Mouse (Mus musculus): Measurements from ENCODE around the gene Naaladl1. TPM values are rescaled to one million over a fixed set of nuclear protein-coding genes. Genes with fewer than 3 reads are reported as not detected.

Naaladl1 gene
- polyA plus RNA-seq, 1 experiment, result 0.38 TPM

- TF ChIP-seq GATA1 (IDR thresholded peaks at IDR 0.05; ENCODE audit: low read length), result no peak
Observed at GRCm38 (mm10) chr19:6140374-6140677, 34.7 kb downstream of the Naaladl1 start.

DNA sequence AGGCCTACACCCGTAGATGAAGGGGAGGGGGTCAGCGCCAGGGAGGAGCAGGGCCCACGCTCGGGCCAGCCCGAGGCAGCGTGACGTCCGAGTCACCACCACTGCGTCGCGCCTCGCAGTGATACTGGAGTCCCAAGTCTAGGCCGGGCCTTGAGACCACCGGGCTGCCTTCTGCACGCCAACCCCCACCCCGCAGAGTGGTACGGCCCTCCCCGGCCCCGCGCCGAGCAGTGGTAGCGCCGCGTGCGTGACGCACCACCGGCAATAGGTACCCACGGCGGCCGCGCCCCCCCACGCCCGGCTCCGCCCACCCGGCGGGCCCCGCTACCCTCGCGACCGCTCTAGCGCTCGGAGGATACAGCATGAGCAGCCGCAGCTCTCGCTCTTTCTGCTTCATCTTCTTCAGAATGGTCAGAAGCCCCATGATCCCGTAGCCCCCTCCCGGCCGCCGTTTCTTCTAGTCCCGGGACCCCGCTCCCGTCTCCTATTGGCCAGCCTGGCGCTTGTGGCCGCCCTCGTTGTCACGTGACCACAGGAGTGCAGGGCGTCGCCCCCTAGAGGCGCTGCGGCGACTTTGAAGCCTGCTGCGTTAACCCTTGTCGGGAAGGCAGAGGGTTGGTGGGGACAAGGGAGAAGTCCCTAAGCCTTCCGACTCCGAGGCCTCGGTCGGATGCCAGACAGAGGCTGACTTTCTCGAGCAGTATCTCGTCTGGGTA, 35.3 kb downstream of the Naaladl1 start, which contains the start of gene Batf2:
TSS of gene Batf2 (plus strand) at position 306 of the 716 bp plus-strand sequence.
- no peak for TF ChIP-seq GATA1 (IDR thresholded peaks at IDR 0.05; ENCODE audit: low read length)

- TF ChIP-seq GATA1 (IDR thresholded peaks at IDR 0.05; ENCODE audit: low read length), result no peak
Observed at GRCm38 (mm10) chr19:6141394-6141749, 35.8 kb downstream of the Naaladl1 start, which contains the start of gene Arl2. TSS of gene Arl2 (minus strand) at chr19:6141548.

GRCm38 (mm10) chr19:6144842-6145241, 39.3 kb downstream of the Naaladl1 start:
- TF ChIP-seq GATA1 (IDR thresholded peaks at IDR 0.05; ENCODE audit: low read length), result no peak

- no peak for TF ChIP-seq GATA1 (IDR thresholded peaks at IDR 0.05; ENCODE audit: low read length)
Observed at GRCm38 (mm10) chr19:6155174-6155573, 49.6 kb downstream of the Naaladl1 start.

DNA sequence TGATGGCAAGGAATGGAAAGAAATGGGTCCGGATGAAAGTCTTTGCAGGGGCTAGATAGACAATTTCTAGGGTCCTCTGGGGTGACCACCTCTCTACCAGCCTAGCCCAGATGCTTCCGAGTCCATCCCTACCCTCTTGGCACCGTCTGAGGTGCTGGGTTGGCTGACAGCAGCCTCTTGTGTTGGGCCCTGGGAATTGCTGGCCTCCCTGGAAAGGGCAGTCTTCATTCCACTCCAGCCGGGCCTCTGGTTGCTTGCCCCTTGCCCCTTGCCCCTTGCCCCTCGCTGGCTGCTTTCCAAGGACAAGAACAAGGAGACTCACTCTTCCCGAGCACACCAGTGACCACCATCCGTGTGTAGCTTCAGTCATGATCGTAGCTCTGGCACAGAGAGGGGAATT, 50.8 kb downstream of the Naaladl1 start:
- TF ChIP-seq GATA1 (IDR thresholded peaks at IDR 0.05; ENCODE audit: low read length), result no peak

DNA sequence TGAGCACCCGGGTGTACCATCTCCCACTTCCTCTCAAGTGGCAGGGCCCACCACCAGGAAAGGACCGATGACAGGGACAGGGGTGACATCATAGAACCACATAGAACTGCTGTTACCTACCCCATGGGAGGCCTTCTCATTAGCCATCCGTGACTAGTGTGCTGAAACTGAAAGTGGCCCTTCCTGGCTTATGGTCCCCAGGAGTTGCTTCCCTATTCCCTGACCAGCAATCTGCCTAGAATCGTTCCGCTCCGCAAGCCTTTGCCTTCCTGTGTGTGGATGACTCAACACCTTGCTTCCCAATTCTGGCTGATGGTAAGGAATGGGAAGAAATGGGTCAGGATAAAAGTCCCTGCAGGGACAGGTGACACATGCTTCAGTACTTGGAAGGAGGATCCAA, 51.6 kb downstream of the Naaladl1 start:
- TF ChIP-seq GATA1 (IDR thresholded peaks at IDR 0.05; ENCODE audit: low read length), result no peak

- TF ChIP-seq GATA1 (IDR thresholded peaks at IDR 0.05; ENCODE audit: low read length), result no peak
Observed at GRCm38 (mm10) chr19:6163872-6164547, 58.4 kb downstream of the Naaladl1 start.

Other genes with a start within 250 kb of the Naaladl1 start
- 12.9 and 13.6 TPM in 2 replicates for gene Frmd8, start 230.5 kb upstream of the Naaladl1 start, polyA plus RNA-seq (2012)
- gene Slc25a45, start 228.0 kb upstream of the Naaladl1 start, polyA plus RNA-seq (2012), result 0.15 and 0.64 TPM in 2 replicates
- gene Tigd3, start 211.6 kb upstream of the Naaladl1 start, polyA plus RNA-seq (2012), result 0.73 and 1.3 TPM in 2 replicates
- gene Dpf2, start 192.8 kb upstream of the Naaladl1 start, polyA plus RNA-seq (2012), result 34.4 and 70.2 TPM in 2 replicates
- gene Cdc42ep2, start 181.0 kb upstream of the Naaladl1 start, polyA plus RNA-seq (2012), result 0.39 and 0.43 TPM in 2 replicates
- 45.7 and 48.5 TPM in 2 replicates for gene Pola2, start 141.6 kb upstream of the Naaladl1 start, polyA plus RNA-seq (2012)
- not detected in 2 replicates for gene Slc22a20, start 119.6 kb upstream of the Naaladl1 start, polyA plus RNA-seq (2012)
- 83.7 and 139 TPM in 2 replicates for gene Capn1, start 89.9 kb upstream of the Naaladl1 start, polyA plus RNA-seq (2012)
- gene Syvn1, start 59.2 kb upstream of the Naaladl1 start, polyA plus RNA-seq (2012), result 90.1 and 101 TPM in 2 replicates
- 37.7 and 52.6 TPM in 2 replicates for gene Mrpl49, start 48.0 kb upstream of the Naaladl1 start, polyA plus RNA-seq (2012)
- gene Fau, start 47.9 kb upstream of the Naaladl1 start, polyA plus RNA-seq (2012), result 3,884 and 3,991 TPM in 2 replicates
- 98.9 and 102 TPM in 2 replicates for gene Znhit2, start 44.6 kb upstream of the Naaladl1 start, polyA plus RNA-seq (2012)
- gene Tm7sf2, start 37.4 kb upstream of the Naaladl1 start, polyA plus RNA-seq (2012), result 26.5 and 33.6 TPM in 2 replicates
- gene Vps51, start 28.6 kb upstream of the Naaladl1 start, polyA plus RNA-seq (2012), result 39.5 and 65.2 TPM in 2 replicates
- gene Tmem262, start 25.7 kb upstream of the Naaladl1 start, polyA plus RNA-seq (2012), result not detected in 2 replicates
- gene Gm28374, start 23.5 kb upstream of the Naaladl1 start, polyA plus RNA-seq (2012), result 0.53 and 0.67 TPM in 2 replicates
- gene Zfpl1, start 20.8 kb upstream of the Naaladl1 start, polyA plus RNA-seq (2012), result 61.7 and 75.6 TPM in 2 replicates
- gene Cdca5, start 20.8 kb upstream of the Naaladl1 start, polyA plus RNA-seq (2012), result 13.3 and 17.8 TPM in 2 replicates
- 3.5 and 4.9 TPM in 2 replicates for gene AC131692.1, start 11.4 kb upstream of the Naaladl1 start, polyA plus RNA-seq (2012)
- 82.9 and 91.0 TPM in 2 replicates for gene Sac3d1, start 12.9 kb downstream of the Naaladl1 start, polyA plus RNA-seq (2012)
- gene Snx15, start 22.5 kb downstream of the Naaladl1 start, polyA plus RNA-seq (2012), result 89.0 and 122 TPM in 2 replicates
- gene Batf2, start 35.2 kb downstream of the Naaladl1 start, polyA plus RNA-seq (2012), result not detected in 2 replicates
- 81.6 and 111 TPM in 2 replicates for gene Arl2, start 35.8 kb downstream of the Naaladl1 start, polyA plus RNA-seq (2012)
- not detected in 2 replicates for gene Majin, start 78.6 kb downstream of the Naaladl1 start, polyA plus RNA-seq (2012)
- not detected in 2 replicates for gene Gpha2, start 120.6 kb downstream of the Naaladl1 start, polyA plus RNA-seq (2012)
- gene Ppp2r5b, start 130.1 kb downstream of the Naaladl1 start, polyA plus RNA-seq (2012), result 10.7 and 14.2 TPM in 2 replicates
- 43.9 and 49.6 TPM in 2 replicates for gene Atg2a, start 135.9 kb downstream of the Naaladl1 start, polyA plus RNA-seq (2012)
- 231 and 274 TPM in 2 replicates for gene Ehd1, start 170.9 kb downstream of the Naaladl1 start, polyA plus RNA-seq (2012)
- 10.8 and 12.9 TPM in 2 replicates for gene Cdc42bpg, start 200.7 kb downstream of the Naaladl1 start, polyA plus RNA-seq (2012)
- gene Men1, start 229.2 kb downstream of the Naaladl1 start, polyA plus RNA-seq (2012), result 158 and 188 TPM in 2 replicates
- 24.6 and 36.1 TPM in 2 replicates for gene Map4k2, start 235.4 kb downstream of the Naaladl1 start, polyA plus RNA-seq (2012)

Measured in G1E-ER4 (cell line).